In genomic region chr13:95957134-95957533, GRCm38 (mm10) we compare ENCODE assay signal across 11 mouse cellular contexts.
A peak's percentile ranks its signal among the peaks of the same experiment; 100 is the strongest.
DNase-seq lines count a peak whose midpoint lies in the region; ATAC-seq and TF ChIP-seq lines count a peak whose summit lies in the region.
"Had no signal": no experiment of that assay in that cellular context is flagged by ENCODE, and none has a peak within 500 bp of the region (broad histone marks: within the 10 kb centered on the region; RNA-seq: fewer than 3 reads in every experiment).

No protein-coding gene starts in this region.

- 18% methylated on average over 10 of the region's 10 CpGs for WGBS in heart, adult 2 months
- 33% methylated on average over 10 of the region's 10 CpGs for WGBS in heart, embryonic 15.5 days

- H3K79me2 ChIP-seq in heart, adult 2 months (replicated peaks; ENCODE audit: control insufficient read depth, insufficient read depth, low read length), result no peaks in the 10 kb centered on the region

- TF ChIP-seq POLR2A in heart, adult 2 months (IDR thresholded peaks at IDR 0.05; ENCODE audit: insufficient read depth, low read depth, low read length), result no peak

- H3K4me3 ChIP-seq in layer of hippocampus, adult 2 months, result no peak overlapping the region
- H3K4me3 ChIP-seq in heart, adult 2 months, result no peak overlapping the region
- no peak overlapping the region for H3K4me3 ChIP-seq in heart, embryonic 15.5 days
- H3K4me3 ChIP-seq: limb, embryonic 12.5 days had no signal

- H3K9me3 ChIP-seq in heart, embryonic 15.5 days (replicated peaks), result no peaks in the 10 kb centered on the region
- H3K9me3 ChIP-seq: limb, embryonic 12.5 days had no signal

- no peaks in the 10 kb centered on the region; the same call in 1 of the 2 replicates for H3K27me3 ChIP-seq in heart, adult 2 months (ENCODE audit: control insufficient read depth, insufficient read depth, low read length)
- no peaks in the 10 kb centered on the region; the same call in 1 of the 2 replicates for H3K27me3 ChIP-seq in heart, embryonic 15.5 days

- TF ChIP-seq CTCF in layer of hippocampus, adult 2 months (conservative IDR thresholded peaks at IDR 0.05), result no peak
- TF ChIP-seq CTCF in heart, adult 2 months (IDR thresholded peaks at IDR 0.05), result no peak

- DNase-seq in layer of hippocampus, adult 2 months (ENCODE audit: low spot score in 2 of 2), result no peak
- no peak for DNase-seq in layer of hippocampus, adult 8-10 months (ENCODE audit: low spot score in 2 of 2)
- DNase-seq in heart, adult 2 months, result peak; percentile 25 to 42
- peak; percentile 48 for DNase-seq in lung, postnatal 10 days
- DNase-seq in cerebellum, adult 9-10 months, result no peak
- DNase-seq in layer of hippocampus, adult 9-10 months (ENCODE audit: low spot score), result no peak
- DNase-seq: gastrocnemius, postnatal 10 days; right cerebral cortex, postnatal 4 days had no signal

- no peaks in the 10 kb centered on the region for H3K36me3 ChIP-seq in heart, adult 2 months (ENCODE audit: control insufficient read depth, insufficient read depth, low read length)
- no peaks in the 10 kb centered on the region for H3K36me3 ChIP-seq in heart, embryonic 15.5 days
- H3K36me3 ChIP-seq: limb, embryonic 12.5 days had no signal

- H3K4me2 ChIP-seq in heart, embryonic 15.5 days, result 0 out of 2 replicates have a peak overlapping the region, but pooled peaks have one; percentile 1
- H3K4me2 ChIP-seq: limb, embryonic 12.5 days had no signal

- intact Hi-C loops in heart, adult 2 months (cut with DNase I), result no loop called here

- no peak for TF ChIP-seq EP300 in heart, adult 2 months (IDR thresholded peaks at IDR 0.05; ENCODE audit: insufficient read depth, low read depth, low read length)

- H3K27ac ChIP-seq in layer of hippocampus, adult 2 months, result peak overlapping the region; percentile 18; the same call in 1 of the 2 replicates
- H3K27ac ChIP-seq in heart, adult 2 months, result no peak overlapping the region
- no peak overlapping the region for H3K27ac ChIP-seq in heart, embryonic 15.5 days
- H3K27ac ChIP-seq: kidney, postnatal 0 days; limb, embryonic 12.5 days had no signal

- peaks cover 2% of the 10 kb centered on the region for H3K4me1 ChIP-seq in heart, adult 2 months (ENCODE audit: control insufficient read depth, insufficient read depth, low read length)
- peaks cover 27% of the 10 kb centered on the region for H3K4me1 ChIP-seq in heart, embryonic 15.5 days (replicated peaks)

- ATAC-seq in heart, embryonic 15.5 days (replicated peaks; ENCODE audit: insufficient number of reproducible peaks, insufficient read depth, low FRiP score, low read depth), result no peak

- no peak overlapping the region for H3K9ac ChIP-seq in heart, adult 2 months (ENCODE audit: low read depth, low read length)
- no peak overlapping the region for H3K9ac ChIP-seq in heart, embryonic 15.5 days
- H3K9ac ChIP-seq: limb, embryonic 12.5 days had no signal

Comparison
In these comparisons a context has a peak if more than half of its experiments do, and no peak if none do; other contexts are left out.
1. DNase-seq: peak in heart, adult 2 months (2 of 2) and lung, postnatal 10 days (single experiment); none in layer of hippocampus, adult 2 months (0 of 2), layer of hippocampus, adult 8-10 months (0 of 2), cerebellum, adult 9-10 months (single experiment) and layer of hippocampus, adult 9-10 months (single experiment).